Mouse (Mus musculus) lung, adult 2 months (tissue): ENCODE data around the gene Rexo4. TPM values are rescaled to one million over a fixed set of nuclear protein-coding genes. Genes with fewer than 3 reads are reported as not detected.

Source experiments
- DNase-seq: peaks from one replicate; pipeline ENCODE4 v3.0.0; 2022
- H3K4me1 ChIP-seq: fragments of 200-500 bp; 2 replicates; pipeline ENCODE4 v1.6.1; 2011; ENCODE audit warnings: low read length; ENCODE audit not compliant: control insufficient read depth, insufficient read depth
- H3K4me3 ChIP-seq: fragments of 200-500 bp; replicated peaks from 2 replicates; pipeline ENCODE3; 2011; ENCODE audit warnings: low read depth, mild to moderate bottlenecking, control low read depth, low read length; ENCODE audit errors: extremely low read depth
- CTCF ChIP-seq: fragments of 200-500 bp; IDR thresholded peaks from 2 replicates; pipeline ENCODE4 v1.5.1; 2011; ENCODE audit warnings: mild to moderate bottlenecking, low read length, control low read depth; ENCODE audit not compliant: insufficient read depth
- POLR2A ChIP-seq: fragments of 200-500 bp; IDR thresholded peaks from 2 replicates; pipeline ENCODE4 v1.6.1; 2011; ENCODE audit warnings: low read depth, mild to moderate bottlenecking, control low read depth, low read length, borderline replicate concordance; ENCODE audit errors: extremely low read depth
- WGBS: fragments of 180-500 bp; shearing (Covaris S2); methylation state at CpG from one replicate; pipeline ENCODE4 v1.1.7; 2018; 5-methylcytosine and 5-hydroxymethylcytosine counted together
- polyA plus RNA-seq: library from polyadenylated mRNA; depleted of rRNA; stranded (reverse); fragments of >200 nt; gene quantifications from 2 replicates; pipeline ENCODE4 v1.2.3, GENCODE M21; 2012; rRNA removed

The Rexo4 gene
- polyA plus RNA-seq, result 16.2 and 20.7 TPM in 2 replicates

GRCm38 (mm10) chr2:26963923-26964723 lies at the start of gene Rexo4:
Gene Rexo4 (minus strand): TSS chr2:26964386.
- peak within 1 kb of the TSS; percentile 86 for H3K4me3 ChIP-seq
- under 1% methylated on average over 50 of the region's 50 CpGs for WGBS
- peaks cover 5% of the 10 kb centered on the region for H3K4me1 ChIP-seq
- DNase-seq, result peak; percentile 93
- TF ChIP-seq CTCF (no peak), POLR2A (peak; percentile 90; the same call in 1 of the 2 replicates)

GRCm38 (mm10) chr2:27009714-27010244 lies 45.6 kb upstream of the Rexo4 start, which contains the start of gene Cacfd1:
Gene Cacfd1 (plus strand): TSS chr2:27009926.
- Histone ChIP-seq H3K4me1 (peaks cover 6% of the 10 kb centered on the region; the same call in 1 of the 2 replicates), H3K4me3 (peak within 1 kb of the TSS; percentile 81)
- DNase-seq, result peak; percentile 87
- under 1% methylated on average over 43 of the region's 43 CpGs for WGBS
- TF ChIP-seq POLR2A, result peak; percentile 48; the same call in 1 of the 2 replicates
- no peak for TF ChIP-seq CTCF

GRCm38 (mm10) chr2:27007701-27008100 lies 43.5 kb upstream of the Rexo4 start:
- TF ChIP-seq CTCF (no peak), POLR2A (no peak)
- 64% methylated on average over 7 of the region's 7 CpGs for WGBS
- DNase-seq, result no peak
- Histone ChIP-seq H3K4me3 (no peak overlapping the region), H3K4me1 (peaks cover 6% of the 10 kb centered on the region; the same call in 1 of the 2 replicates)

- no peak overlapping the region for H3K4me3 ChIP-seq
- TF ChIP-seq CTCF (no peak), POLR2A (no peak)
- peaks cover 6% of the 10 kb centered on the region; the same call in 1 of the 2 replicates for H3K4me1 ChIP-seq
- 61% methylated on average over 4 of the region's 4 CpGs for WGBS
- DNase-seq, result no peak
These were observed 42.1 kb upstream of the Rexo4 start for GRCm38 (mm10) chr2:27006255-27006654.

GRCm38 (mm10) chr2:26997993-26998392 lies 33.8 kb upstream of the Rexo4 start:
- TF ChIP-seq CTCF, result no peak
- no peak for TF ChIP-seq POLR2A

GRCm38 (mm10) chr2:26997498-26997897 lies 33.3 kb upstream of the Rexo4 start:
- WGBS, result 78% methylated on average over 1 of the region's 1 CpGs
- Histone ChIP-seq H3K4me3 (no peak overlapping the region), H3K4me1 (no peaks in the 10 kb centered on the region)
- no peak for TF ChIP-seq POLR2A
- no peak for TF ChIP-seq CTCF
- DNase-seq, result no peak

More at GRCm38 (mm10) chr2:26997993-26998392, 33.8 kb upstream of the Rexo4 start:
- Histone ChIP-seq H3K4me3 (no peak overlapping the region), H3K4me1 (no peaks in the 10 kb centered on the region)
- WGBS, result 89% methylated on average over 7 of the region's 7 CpGs
- DNase-seq, result no peak

- Histone ChIP-seq H3K4me1 (no peaks in the 10 kb centered on the region), H3K4me3 (no peak overlapping the region)
- no peak for TF ChIP-seq CTCF
- TF ChIP-seq POLR2A, result no peak
- no peak for DNase-seq
- WGBS, result 66% methylated on average over 3 of the region's 3 CpGs
These were observed 29.8 kb upstream of the Rexo4 start for GRCm38 (mm10) chr2:26993936-26994335.

- TF ChIP-seq POLR2A (no peak), CTCF (no peak)
- DNase-seq, result no peak
- H3K4me3 ChIP-seq, result no peak overlapping the region
- 78% methylated on average over 5 of the region's 5 CpGs for WGBS
- H3K4me1 ChIP-seq, result no peaks in the 10 kb centered on the region
These were observed 20.5 kb upstream of the Rexo4 start for GRCm38 (mm10) chr2:26984640-26985039.

- 49% methylated on average over 2 of the region's 2 CpGs for WGBS
- Histone ChIP-seq H3K4me3 (no peak overlapping the region), H3K4me1 (no peaks in the 10 kb centered on the region)
- no peak for DNase-seq
- TF ChIP-seq CTCF, result no peak
These were observed 20.0 kb upstream of the Rexo4 start for GRCm38 (mm10) chr2:26984179-26984578.

- Histone ChIP-seq H3K4me1 (no peaks in the 10 kb centered on the region), H3K4me3 (no peak overlapping the region)
- WGBS, result 63% methylated on average over 1 of the region's 1 CpGs
- DNase-seq, result no peak
- TF ChIP-seq CTCF (no peak), POLR2A (no peak)
These were observed 16.2 kb upstream of the Rexo4 start for GRCm38 (mm10) chr2:26980361-26980760.
